Comparison of ENCODE assay signal across 11 mouse cellular contexts in genomic region chr7:92105477-92105876, GRCm38 (mm10).
DNase-seq lines count a peak whose midpoint lies in the region; ATAC-seq and TF ChIP-seq lines count a peak whose summit lies in the region.
"Had no signal": no experiment of that assay in that cellular context is flagged by ENCODE, and none has a peak within 500 bp of the region (broad histone marks: within the 10 kb centered on the region; RNA-seq: fewer than 3 reads in every experiment).

No protein-coding gene starts in this region.

- DNase-seq in kidney, adult 9 months: no peak
- DNase-seq in MEL (ENCODE audit: low read depth, low spot score): no peak
- DNase-seq in frontal cortex, adult 2 months (ENCODE audit: extremely low spot score in 1 of 2, low spot score in 1 of 2): no peak
- no peak for DNase-seq in adrenal gland, adult 2 months
- no peak for DNase-seq in spleen, adult 12 weeks (ENCODE audit: low spot score)

- no peak overlapping the region for H3K4me3 ChIP-seq in kidney, embryonic 14.5 days (ENCODE audit: low read length)
- H3K4me3 ChIP-seq in MEL (ENCODE audit: control insufficient read depth in 1 of 2, insufficient read depth in 1 of 2, low read depth in 2 of 2, low read length in 2 of 2): no peak overlapping the region
- H3K4me3 ChIP-seq: heart, embryonic 15.5 days; liver, embryonic 15.5 days; neural tube, embryonic 12.5 days had no signal

- no peak overlapping the region for H3K4me2 ChIP-seq in kidney, embryonic 14.5 days (replicated peaks; ENCODE audit: low read depth, low read length)
- H3K4me2 ChIP-seq: heart, embryonic 15.5 days; liver, embryonic 15.5 days; neural tube, embryonic 12.5 days had no signal

- TF ChIP-seq RAD21 in MEL (IDR thresholded peaks at IDR 0.05; ENCODE audit: low read depth, low read length): peak; percentile 47

- TF ChIP-seq POLR2A in MEL (IDR thresholded peaks at IDR 0.05; ENCODE audit: control insufficient read depth in 1 of 2, insufficient read depth in 1 of 2, low read depth in 1 of 2, low read length in 2 of 2, poor library complexity in 1 of 2): no peak

- TF ChIP-seq EP300 in MEL (IDR thresholded peaks at IDR 0.05; ENCODE audit: low read depth in 1 of 2, low read length in 2 of 2): no peak

- no peaks in the 10 kb centered on the region for H3K9me3 ChIP-seq in kidney, embryonic 14.5 days (ENCODE audit: control insufficient read depth, low read length)
- no peaks in the 10 kb centered on the region for H3K9me3 ChIP-seq in MEL (replicated peaks; ENCODE audit: insufficient read depth, low read length)
- H3K9me3 ChIP-seq: heart, embryonic 15.5 days; liver, embryonic 15.5 days; neural tube, embryonic 12.5 days had no signal

- 42% methylated on average over 2 of the region's 2 CpGs for WGBS in kidney, embryonic 14.5 days

- no peaks in the 10 kb centered on the region for H3K4me1 ChIP-seq in kidney, embryonic 14.5 days (ENCODE audit: control insufficient read depth, insufficient read depth, low read length)
- H3K4me1 ChIP-seq in MEL (ENCODE audit: control insufficient read depth in 1 of 2, insufficient read depth in 2 of 2, low read length in 2 of 2): no peaks in the 10 kb centered on the region
- H3K4me1 ChIP-seq: heart, embryonic 15.5 days; liver, embryonic 15.5 days; neural tube, embryonic 12.5 days had no signal

- H3K79me2 ChIP-seq in MEL (ENCODE audit: control insufficient read depth, insufficient read depth, low read length, poor library complexity): no peaks in the 10 kb centered on the region

- H3K27me3 ChIP-seq in kidney, embryonic 14.5 days (ENCODE audit: control insufficient read depth, insufficient read depth, low read length): no peaks in the 10 kb centered on the region
- no peaks in the 10 kb centered on the region for H3K27me3 ChIP-seq in MEL (ENCODE audit: control insufficient read depth in 1 of 2, insufficient read depth in 2 of 2, low read length in 2 of 2)
- H3K27me3 ChIP-seq: heart, embryonic 15.5 days; liver, embryonic 15.5 days; neural tube, embryonic 12.5 days had no signal

- no peak overlapping the region for H3K9ac ChIP-seq in kidney, embryonic 14.5 days (ENCODE audit: low read depth, low read length)
- no peak overlapping the region for H3K9ac ChIP-seq in MEL (ENCODE audit: control insufficient read depth, low read depth, low read length, poor library complexity, severe bottlenecking)
- H3K9ac ChIP-seq: heart, embryonic 15.5 days; liver, embryonic 15.5 days; neural tube, embryonic 12.5 days had no signal

- peak in 1 of 3 experiments; percentile 38; a peak in 1 of 6 replicates for TF ChIP-seq CTCF in MEL (IDR thresholded peaks at IDR 0.05 in 2 of 3, conservative IDR thresholded peaks at IDR 0.05 in 1 of 3; ENCODE audit: control insufficient read depth in 1 of 3, insufficient read depth in 1 of 3, low read depth in 2 of 3, low read length in 3 of 3, poor library complexity in 1 of 3, severe bottlenecking in 1 of 3)

- no peak overlapping the region for H3K27ac ChIP-seq in kidney, embryonic 14.5 days (ENCODE audit: low read depth, low read length)
- no peak overlapping the region for H3K27ac ChIP-seq in MEL (ENCODE audit: control insufficient read depth, low read depth, low read length)
- H3K27ac ChIP-seq: liver, embryonic 15.5 days; neural tube, embryonic 12.5 days had no signal

- peak; percentile 28; the same call in 1 of the 2 replicates for ATAC-seq in kidney, embryonic 14.5 days (ENCODE audit: low FRiP score, low TSS enrichment)
- 0 out of 2 replicates have a peak, but pooled peaks have one; percentile 51 for ATAC-seq in common myeloid progenitor, adult 5-6 weeks (replicated peaks; ENCODE audit: low read depth, poor library complexity, severe bottlenecking)
- ATAC-seq in megakaryocyte-erythroid progenitor cell, adult 5-6 weeks (replicated peaks; ENCODE audit: low FRiP score, low TSS enrichment, poor library complexity, severe bottlenecking): 0 out of 2 replicates have a peak, but pooled peaks have one; percentile 55

- no peaks in the 10 kb centered on the region for H3K36me3 ChIP-seq in kidney, embryonic 14.5 days (ENCODE audit: control insufficient read depth, insufficient read depth, low read length)
- no peaks in the 10 kb centered on the region for H3K36me3 ChIP-seq in MEL (ENCODE audit: control insufficient read depth in 1 of 2, insufficient read depth in 2 of 2, low read length in 2 of 2)
- H3K36me3 ChIP-seq: heart, embryonic 15.5 days; liver, embryonic 15.5 days; neural tube, embryonic 12.5 days had no signal

TF ChIP-seq in MEL, 35 proteins besides CTCF, POLR2A, EP300 and RAD21:
- TF ChIP-seq RCOR1 (IDR thresholded peaks at IDR 0.05; ENCODE audit: low read depth, low read length) (no peak), SMC3 (IDR thresholded peaks at IDR 0.05; ENCODE audit: low read depth, low read length) (peak; percentile 36)
